Mouse (Mus musculus) stomach, postnatal 0 days (tissue): ENCODE results near the gene Cd5. TPM values are rescaled to one million over a fixed set of nuclear protein-coding genes. Genes with fewer than 3 reads are reported as not detected.

Experiments
- ATAC-seq: fragments of 200-750 bp; cut with Nextera tagmentation; 2 replicates; pipeline ENCODE4 v1.8.0; 2017; ENCODE audit not compliant: low FRiP score, low TSS enrichment
- DNase-seq: peaks from one replicate; pipeline ENCODE4 v3.0.0-alpha.2; 2016; ENCODE audit warnings: low spot score
- H3K27ac ChIP-seq: fragments of 300-500 bp; sonication (generic); replicated peaks from 2 replicates; pipeline ENCODE4 v1.5.1; 2014; ENCODE audit warnings: mild to moderate bottlenecking, control low read depth
- H3K27me3 ChIP-seq: fragments of 300-500 bp; sonication (generic); 2 replicates; pipeline ENCODE4 v1.6.1; 2014; ENCODE audit warnings: low read length; ENCODE audit not compliant: control insufficient read depth, insufficient read depth
- H3K36me3 ChIP-seq: fragments of 300-500 bp; sonication (generic); 2 replicates; pipeline ENCODE4 v1.6.1; 2014; ENCODE audit warnings: low read length, mixed read lengths; ENCODE audit not compliant: control insufficient read depth, insufficient read depth
- H3K4me1 ChIP-seq: fragments of 300-500 bp; sonication (generic); replicated peaks from 2 replicates; pipeline ENCODE4 v1.6.1; 2014; ENCODE audit warnings: antibody characterized with exemption; ENCODE audit not compliant: control insufficient read depth, insufficient read depth
- H3K4me2 ChIP-seq: fragments of 300-500 bp; sonication (generic); replicated peaks from 2 replicates; pipeline ENCODE4 v1.6.1; 2014; ENCODE audit warnings: low read depth, mild to moderate bottlenecking, control low read depth, moderate library complexity
- H3K4me3 ChIP-seq: fragments of 300-500 bp; sonication (generic); 2 replicates; pipeline ENCODE4 v1.5.1; 2014; ENCODE audit warnings: low read depth, low read length, control low read depth
- H3K9ac ChIP-seq: fragments of 300-500 bp; sonication (generic); 2 replicates; pipeline ENCODE4 v1.6.1; 2014; ENCODE audit warnings: mild to moderate bottlenecking, low read length, control low read depth, mixed read lengths
- H3K9me3 ChIP-seq: fragments of 300-500 bp; sonication (generic); 2 replicates; pipeline ENCODE4 v1.6.1; 2016; ENCODE audit warnings: low read length; ENCODE audit not compliant: control insufficient read depth
- CTCF ChIP-seq: IDR thresholded peaks from 2 replicates; pipeline ENCODE4 v1.5.1; 2016; ENCODE audit warnings: antibody characterized with exemption, low read depth, mild to moderate bottlenecking, moderate library complexity
- EP300 ChIP-seq: optimal IDR thresholded peaks from 2 replicates; pipeline ENCODE3; 2016; ENCODE audit warnings: antibody characterized with exemption
- WGBS: fragments of 180-500 bp; shearing (Covaris S2); extraction: QIAGEN DNeasy Blood & Tissue Kit; methylation state at CpG from one replicate; pipeline ENCODE4 v1.1.7; 2014; 5-methylcytosine and 5-hydroxymethylcytosine counted together
- polyA plus RNA-seq: library from polyadenylated mRNA; unstranded; fragments of >200 nt; fragmentation: Nextera tagmentation; extraction: Ambion mirVana; gene quantifications from 2 replicates; pipeline ENCODE4 v1.2.1, GENCODE M21; 2015

Gene Cd5
- polyA plus RNA-seq, 1 experiment from 2014 or later, result 1.8 TPM

DNA sequence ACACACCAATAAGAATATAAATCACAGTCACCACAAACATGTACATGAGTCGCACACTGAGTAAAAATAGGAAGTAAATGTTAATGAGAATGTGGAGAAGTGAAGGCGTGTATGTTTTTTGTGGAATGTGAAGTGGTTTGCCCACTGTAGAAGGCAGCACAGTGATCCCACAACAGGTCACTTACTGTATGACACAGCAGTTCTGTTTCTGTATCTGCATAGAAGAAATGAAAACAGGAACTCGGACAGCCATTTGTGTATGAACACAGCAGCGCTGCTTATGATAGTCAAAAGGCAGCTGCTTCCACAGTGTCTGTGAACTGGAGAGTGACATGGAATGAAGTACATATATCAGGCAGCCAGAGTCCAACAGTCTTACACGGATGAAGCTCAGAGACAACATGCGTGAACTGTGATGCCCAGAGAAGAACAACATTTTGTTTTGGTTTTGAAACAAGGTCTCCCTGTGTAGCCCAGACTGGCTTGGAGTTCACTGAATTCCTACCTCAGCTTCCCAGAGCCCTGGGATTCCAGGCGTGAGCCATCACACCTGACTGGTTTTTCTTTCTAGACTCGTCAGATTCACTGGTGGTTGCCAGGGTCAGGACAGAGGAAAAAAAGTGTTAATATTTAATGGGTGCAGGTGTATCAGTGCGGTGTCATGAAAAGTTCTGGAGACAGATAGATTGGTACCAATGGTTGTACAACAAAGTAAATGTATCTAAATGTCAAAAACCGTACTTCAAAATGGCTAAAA, 44.7 kb downstream of the Cd5 start:
- Histone ChIP-seq H3K4me3 (no peak overlapping the region), H3K4me2 (no peak overlapping the region), H3K27ac (peak overlapping the region; percentile 45), H3K36me3 (no peaks in the 10 kb centered on the region), H3K9ac (no peak overlapping the region), H3K9me3 (no peaks in the 10 kb centered on the region), H3K27me3 (no peaks in the 10 kb centered on the region), H3K4me1 (peaks cover 22% of the 10 kb centered on the region)
- no peak for TF ChIP-seq EP300
- no peak for TF ChIP-seq CTCF
- WGBS, result 74% methylated on average over 10 of the region's 10 CpGs
- no peak for ATAC-seq
- no peak for DNase-seq

DNA sequence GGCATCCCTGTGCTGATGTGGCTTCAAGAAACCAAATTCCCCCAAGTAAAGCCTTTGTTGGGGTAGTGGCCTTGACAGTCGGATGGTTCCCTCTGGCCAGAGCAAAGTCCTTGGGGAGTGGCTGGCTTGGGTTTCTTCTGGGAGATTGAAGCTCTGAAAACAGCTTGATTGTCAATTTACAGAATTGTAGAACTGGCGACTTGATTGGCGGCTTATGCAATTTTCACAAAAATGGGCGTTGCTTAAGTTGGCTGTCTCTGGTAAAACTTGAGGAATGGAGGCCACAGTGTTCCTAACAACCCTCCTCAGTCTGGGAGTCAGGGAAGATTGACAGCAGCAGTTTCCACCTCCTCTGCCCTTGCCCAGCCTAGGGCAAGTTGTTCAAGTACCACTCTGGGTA, 46.4 kb downstream of the Cd5 start:
- peak overlapping the region; percentile 99 for H3K27ac ChIP-seq
- no peak overlapping the region for H3K4me2 ChIP-seq
- H3K27me3 ChIP-seq, result no peaks in the 10 kb centered on the region
- 72% methylated on average over 4 of the region's 4 CpGs for WGBS
- H3K9me3 ChIP-seq, result no peaks in the 10 kb centered on the region
- ATAC-seq (no peak), DNase-seq (no peak)
- H3K9ac ChIP-seq, result no peak overlapping the region
- H3K4me1 ChIP-seq, result peaks cover 10% of the 10 kb centered on the region
- H3K4me3 ChIP-seq, result no peak overlapping the region
- no peaks in the 10 kb centered on the region for H3K36me3 ChIP-seq
- TF ChIP-seq EP300 (no peak), CTCF (no peak)

DNA sequence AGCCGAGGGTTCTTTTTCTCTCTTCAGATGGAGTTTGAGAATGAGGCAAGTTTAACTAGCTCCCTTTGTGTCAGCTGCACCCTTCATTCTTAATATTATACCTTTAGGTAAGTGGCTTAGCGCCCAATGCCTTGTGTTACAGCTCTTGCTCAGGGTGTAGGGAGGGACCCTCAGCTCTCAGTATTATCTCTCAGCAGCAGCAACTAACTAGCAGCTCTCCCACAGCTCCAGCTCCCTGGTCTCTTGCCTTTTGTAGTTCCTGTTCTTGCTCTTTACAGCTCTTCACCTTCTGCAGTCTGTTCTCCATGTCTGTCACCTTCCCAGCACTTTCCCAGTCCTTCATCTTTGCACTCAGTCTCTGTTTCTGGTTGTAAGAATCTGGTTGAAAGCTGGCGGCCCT, 47.1 kb downstream of the Cd5 start:
- Histone ChIP-seq H3K4me2 (peak overlapping the region; percentile 42; the same call in 1 of the 2 replicates), H3K36me3 (no peaks in the 10 kb centered on the region), H3K9ac (peak overlapping the region; percentile 38; the same call in 1 of the 2 replicates), H3K9me3 (no peaks in the 10 kb centered on the region), H3K27ac (peak overlapping the region; percentile 99), H3K27me3 (no peaks in the 10 kb centered on the region), H3K4me3 (no peak overlapping the region), H3K4me1 (peaks cover 4% of the 10 kb centered on the region; the same call in 1 of the 2 replicates)
- DNase-seq, result no peak
- WGBS, result 61% methylated on average over 3 of the region's 3 CpGs
- no peak for TF ChIP-seq EP300
- no peak for TF ChIP-seq CTCF
- no peak for ATAC-seq

DNA sequence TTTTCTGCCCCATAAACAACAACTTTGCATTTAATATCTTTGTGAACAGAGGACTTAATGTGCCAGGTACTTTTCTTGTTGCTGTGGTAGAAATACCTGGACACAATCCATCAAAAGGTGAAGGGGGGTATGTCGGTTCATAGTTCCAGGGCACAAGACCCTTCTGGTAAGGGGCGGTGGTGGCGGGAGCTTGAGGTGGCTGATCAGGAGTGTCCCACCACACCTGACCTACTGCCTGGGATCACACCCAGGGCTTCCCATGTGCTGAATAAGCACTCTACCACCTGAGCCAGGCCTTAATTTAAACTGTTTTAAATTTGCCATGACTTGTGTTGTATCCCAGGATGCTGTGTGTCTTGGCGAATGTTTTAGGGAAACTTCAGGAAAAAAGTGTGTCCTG, 47.7 kb downstream of the Cd5 start:
- Histone ChIP-seq H3K4me3 (no peak overlapping the region), H3K9me3 (no peaks in the 10 kb centered on the region), H3K9ac (peak overlapping the region; percentile 51), H3K4me2 (peak overlapping the region; percentile 42), H3K27ac (peak overlapping the region; percentile 99), H3K36me3 (no peaks in the 10 kb centered on the region), H3K4me1 (peaks cover 4% of the 10 kb centered on the region; the same call in 1 of the 2 replicates), H3K27me3 (no peaks in the 10 kb centered on the region)
- no peak for DNase-seq
- ATAC-seq, result no peak
- no peak for TF ChIP-seq EP300
- TF ChIP-seq CTCF, result no peak
- 79% methylated on average over 4 of the region's 4 CpGs for WGBS

DNA sequence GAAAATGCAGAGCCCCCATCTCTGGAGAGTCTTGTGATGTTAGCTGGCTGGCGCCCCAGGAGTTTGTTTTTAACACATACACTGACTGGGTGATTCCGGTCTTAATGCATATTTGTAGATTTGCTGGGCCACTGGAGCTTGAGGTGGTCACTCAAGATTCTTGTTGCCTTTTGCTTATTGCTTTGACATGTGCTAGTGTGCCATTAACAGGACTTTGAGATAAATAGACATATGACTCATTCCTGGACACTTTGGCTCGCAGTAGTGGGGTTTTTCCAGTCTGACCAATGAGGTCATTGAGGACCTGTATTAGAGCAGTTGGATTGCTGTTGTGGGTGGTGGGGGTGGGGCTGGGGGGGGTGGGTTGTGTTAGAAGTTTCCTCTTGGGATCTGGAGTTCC, 48.5 kb downstream of the Cd5 start:
- no peaks in the 10 kb centered on the region for H3K36me3 ChIP-seq
- H3K4me2 ChIP-seq, result peak overlapping the region; percentile 79
- ATAC-seq, result no peak
- H3K9me3 ChIP-seq, result no peaks in the 10 kb centered on the region
- H3K4me3 ChIP-seq, result peak overlapping the region; percentile 80
- peaks cover 4% of the 10 kb centered on the region; the same call in 1 of the 2 replicates for H3K4me1 ChIP-seq
- no peaks in the 10 kb centered on the region for H3K27me3 ChIP-seq
- 36% methylated on average over 3 of the region's 3 CpGs for WGBS
- H3K9ac ChIP-seq, result peak overlapping the region; percentile 88
- no peak for TF ChIP-seq EP300
- H3K27ac ChIP-seq, result peak overlapping the region; percentile 99
- peak; percentile 75 for DNase-seq

DNA sequence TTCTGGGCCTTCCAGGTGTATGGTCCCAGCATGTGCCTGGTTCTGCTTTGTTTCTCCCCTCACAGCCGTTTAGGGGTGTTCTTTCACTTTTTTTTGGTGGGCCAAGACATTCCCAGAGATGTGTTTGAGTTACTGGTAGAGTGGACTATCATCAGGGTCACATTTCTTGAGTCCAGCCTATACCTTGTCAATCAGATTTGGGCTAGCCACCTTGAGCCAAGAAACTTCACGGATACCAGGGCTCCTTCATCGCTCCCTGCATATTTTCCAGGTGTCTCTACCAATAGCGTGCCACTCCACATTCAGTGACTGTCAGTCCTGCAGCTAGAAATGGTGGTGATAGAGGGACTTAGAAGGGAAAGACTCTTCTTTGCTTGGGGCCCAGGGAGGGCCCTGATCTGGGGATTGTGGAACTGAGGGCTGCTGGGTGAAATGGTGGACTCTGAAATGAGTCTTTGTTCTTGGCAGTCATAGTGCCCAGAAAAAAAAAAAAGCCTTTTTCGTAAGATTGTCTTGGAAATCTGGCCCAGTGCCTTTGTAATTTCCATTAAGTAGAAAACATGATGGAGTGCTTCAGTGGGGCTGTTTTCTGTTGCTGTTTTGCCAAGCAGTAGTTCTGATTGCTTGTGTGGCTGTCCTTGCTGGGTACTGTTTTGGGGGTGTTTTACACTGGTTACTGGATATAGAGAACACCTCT, 49.2 kb downstream of the Cd5 start:
- no peaks in the 10 kb centered on the region for H3K36me3 ChIP-seq
- DNase-seq, result no peak
- 26% methylated on average over 5 of the region's 5 CpGs for WGBS
- H3K4me2 ChIP-seq, result peak overlapping the region; percentile 79
- H3K9me3 ChIP-seq, result no peaks in the 10 kb centered on the region
- H3K4me3 ChIP-seq, result peak overlapping the region; percentile 80
- H3K27ac ChIP-seq, result peak overlapping the region; percentile 99
- no peak for TF ChIP-seq CTCF
- peaks cover 4% of the 10 kb centered on the region; the same call in 1 of the 2 replicates for H3K4me1 ChIP-seq
- no peaks in the 10 kb centered on the region for H3K27me3 ChIP-seq
- no peak for ATAC-seq
- H3K9ac ChIP-seq, result peak overlapping the region; percentile 88
